Mouse (Mus musculus) adrenal gland, postnatal 4 days (tissue): ENCODE data around the gene Rnaseh1. TPM values are rescaled to one million over a fixed set of nuclear protein-coding genes. Genes with fewer than 3 reads are reported as not detected.

Experiments
- DNase-seq, 2 experiments: peaks; one replicate each; pipeline ENCODE4 v3.0.0; 2021 to 2022; ENCODE audit warnings: low spot score in 2 of 2, mixed read lengths in 2 of 2
- long read RNA-seq, 2 experiments: library from polyadenylated mRNA; stranded (forward); transcript quantifications; one replicate each; pipeline ENCODE4 v2.0.0; 2021
- total RNA-seq, 2 experiments: library from RNA; stranded (reverse); gene quantifications; 2 replicates each; pipeline ENCODE4 v1.2.3; 2021

Rnaseh1 gene
- 10 to 100 TPM; 17.4 to 19.1 TPM for total RNA-seq
- long read RNA-seq, experiment 1, transcript Rnaseh1-201 (8 exons, 1,455 nt), result major isoform, 15 of 19 reads
- long read RNA-seq, experiment 1, partial matches to known transcripts, result 0 of 19 reads
- long read RNA-seq, experiment 1, other reads (novel, unspliced or antisense), result 4 of 19 reads
- long read RNA-seq, experiment 2, transcript Rnaseh1-201 (8 exons, 1,455 nt), result major isoform, 11 of 16 reads
- long read RNA-seq, experiment 2, partial matches to known transcripts, result 2 of 16 reads
- long read RNA-seq, experiment 2, other reads (novel, unspliced or antisense), result 3 of 16 reads

DNA sequence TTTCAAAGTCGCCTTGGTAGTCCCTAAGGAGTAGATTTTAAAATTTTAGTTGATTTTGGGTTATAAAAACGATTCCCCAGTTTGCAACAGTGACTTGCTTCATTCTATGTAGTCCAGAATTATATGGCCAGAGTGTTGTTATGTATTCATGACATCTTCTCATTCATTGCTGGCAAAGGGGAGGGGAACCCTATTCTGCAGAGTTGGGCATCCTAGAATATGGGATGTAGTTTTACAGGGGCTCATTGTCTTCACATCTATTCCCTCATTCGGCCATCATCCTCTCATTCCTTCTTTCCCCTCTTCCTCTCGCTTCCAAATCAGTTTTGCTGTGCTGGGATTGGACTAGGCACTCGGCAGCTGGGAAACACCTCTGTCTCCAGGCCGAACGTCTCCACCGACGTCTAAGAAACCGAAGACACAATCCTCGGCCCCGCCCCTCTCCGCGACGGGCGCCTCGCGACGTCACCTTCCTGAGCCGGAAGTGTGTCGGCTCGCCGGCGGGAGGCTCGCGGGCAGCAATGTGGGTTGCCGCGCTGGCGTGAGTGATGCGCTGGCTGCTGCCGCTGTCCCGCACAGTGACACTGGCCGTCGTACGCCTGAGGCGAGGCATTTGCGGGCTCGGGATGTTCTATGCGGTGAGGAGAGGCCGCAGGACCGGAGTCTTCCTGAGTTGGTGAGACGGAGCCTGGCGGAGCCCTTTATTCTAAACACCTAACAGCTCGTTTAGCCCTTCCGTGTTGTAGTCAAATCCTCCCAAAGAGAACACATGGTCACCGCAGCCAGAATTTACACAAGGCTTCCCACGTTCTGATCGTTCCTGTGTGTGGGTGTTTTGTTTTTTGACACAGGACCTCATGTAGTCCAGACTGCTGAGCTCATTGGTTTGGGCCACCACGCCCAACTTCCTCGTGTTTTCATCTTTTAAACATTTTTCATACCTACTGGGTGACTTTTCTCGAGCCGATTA lies at the start of gene Rnaseh1:
Gene Rnaseh1 (plus strand): TSS at position 462 of the 970 bp plus-strand sequence.
- DNase-seq, result peak; percentile 73 to 76

GRCm38 (mm10) chr12:28602259-28602658 lies 47.1 kb upstream of the Rnaseh1 start:
- peak in 1 of 2 experiments; percentile 18 for DNase-seq

DNA sequence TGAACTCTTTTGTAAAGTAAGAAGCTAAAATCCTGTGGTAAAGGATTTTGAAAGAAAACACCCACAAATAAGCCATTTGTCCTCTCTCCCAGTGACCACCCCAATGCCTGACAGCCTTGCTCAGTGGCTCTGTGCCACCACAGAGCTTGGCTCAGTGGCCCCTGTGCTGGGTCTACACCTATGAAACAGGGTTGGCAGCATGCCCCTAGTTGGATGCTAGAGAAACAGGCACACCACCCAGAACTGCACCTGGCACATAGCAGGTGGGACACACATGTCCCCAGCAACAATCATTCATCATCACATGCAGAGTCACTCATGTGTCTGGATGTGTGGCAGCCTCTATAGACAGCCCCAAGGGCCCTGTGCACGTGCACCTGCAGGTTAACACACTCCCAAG lies 45.9 kb upstream of the Rnaseh1 start:
- no peak for DNase-seq

- no peak for DNase-seq
These were observed 41.7 kb upstream of the Rnaseh1 start for GRCm38 (mm10) chr12:28607546-28608305.

GRCm38 (mm10) chr12:28612391-28612790 lies 37.0 kb upstream of the Rnaseh1 start:
- DNase-seq, result no peak

DNA sequence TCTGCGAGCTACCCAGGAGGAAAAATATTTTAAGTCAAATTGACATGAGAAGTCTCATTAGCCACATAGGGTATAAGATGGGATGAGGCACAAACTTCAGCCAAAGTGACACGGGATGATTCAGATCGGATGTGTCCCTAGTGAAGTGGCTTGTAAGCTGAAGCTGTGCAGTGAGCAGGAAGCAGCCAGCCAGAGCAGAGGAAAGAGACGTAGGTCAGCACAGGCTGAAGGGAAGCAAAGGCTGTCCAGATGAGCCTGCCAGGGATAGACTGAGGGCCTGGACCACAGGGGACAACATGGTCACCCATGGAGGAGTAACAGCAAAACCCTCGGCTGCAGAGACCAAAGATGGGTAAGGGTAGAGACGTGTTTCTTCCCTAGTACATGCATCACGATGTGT lies 35.0 kb upstream of the Rnaseh1 start:
- no peak for DNase-seq

GRCm38 (mm10) chr12:28617297-28617696 lies 32.1 kb upstream of the Rnaseh1 start:
- no peak for DNase-seq

DNA sequence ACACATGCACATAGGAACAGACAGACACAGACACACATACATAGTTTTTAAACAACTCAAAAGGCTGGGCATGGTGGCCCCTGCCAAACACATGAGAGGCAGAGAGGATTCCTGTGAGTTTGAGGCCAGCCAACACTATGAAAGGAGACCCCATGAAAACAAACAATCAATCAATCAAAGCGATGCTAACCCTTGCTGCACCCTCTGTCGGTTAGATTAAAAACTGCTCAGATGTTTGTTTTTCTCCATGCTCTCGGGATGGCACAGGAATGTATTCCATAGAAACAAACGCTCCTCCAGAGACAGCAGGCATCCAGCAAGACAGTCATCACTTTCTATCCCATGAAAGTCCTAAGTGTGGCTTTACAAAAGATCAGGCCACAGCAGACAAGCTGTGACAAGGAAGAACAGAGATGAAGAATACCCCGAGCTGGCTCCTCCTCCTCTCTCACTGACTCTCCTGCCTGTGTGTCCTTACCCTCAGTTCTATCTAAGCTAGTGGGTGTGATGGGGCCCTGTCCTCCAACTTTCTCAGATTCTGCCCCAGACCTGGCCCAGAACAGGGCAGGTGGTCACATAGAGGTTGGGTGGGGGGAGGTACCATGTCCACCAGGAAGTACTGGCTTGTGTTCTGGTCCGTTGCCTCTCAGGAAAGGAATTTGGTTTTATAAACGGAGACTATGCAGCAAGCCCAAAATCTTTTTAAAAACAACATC lies 27.8 kb upstream of the Rnaseh1 start:
- DNase-seq, result no peak

- DNase-seq, result no peak
These were observed 27.3 kb upstream of the Rnaseh1 start for GRCm38 (mm10) chr12:28622167-28622532.

DNA sequence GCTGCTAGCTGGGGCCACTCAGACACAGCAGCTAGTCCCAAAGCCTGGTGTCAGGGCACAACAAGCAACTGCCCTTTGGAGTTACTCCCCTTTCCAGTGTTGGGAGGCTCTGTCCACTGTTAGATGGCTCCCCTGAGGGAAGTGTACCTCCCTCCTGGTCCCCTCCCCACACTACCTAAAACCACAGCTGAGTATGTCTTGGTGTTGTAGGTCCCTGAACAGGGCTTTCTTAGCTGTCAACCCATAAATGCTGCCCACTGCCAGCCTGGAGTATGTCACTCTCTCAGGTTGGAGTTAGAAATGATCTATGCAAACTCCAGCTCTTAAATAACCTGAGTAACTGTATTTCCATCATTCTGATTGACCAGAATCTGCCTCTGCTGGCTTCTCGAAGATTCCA lies 26.8 kb upstream of the Rnaseh1 start:
- no peak for DNase-seq

DNA sequence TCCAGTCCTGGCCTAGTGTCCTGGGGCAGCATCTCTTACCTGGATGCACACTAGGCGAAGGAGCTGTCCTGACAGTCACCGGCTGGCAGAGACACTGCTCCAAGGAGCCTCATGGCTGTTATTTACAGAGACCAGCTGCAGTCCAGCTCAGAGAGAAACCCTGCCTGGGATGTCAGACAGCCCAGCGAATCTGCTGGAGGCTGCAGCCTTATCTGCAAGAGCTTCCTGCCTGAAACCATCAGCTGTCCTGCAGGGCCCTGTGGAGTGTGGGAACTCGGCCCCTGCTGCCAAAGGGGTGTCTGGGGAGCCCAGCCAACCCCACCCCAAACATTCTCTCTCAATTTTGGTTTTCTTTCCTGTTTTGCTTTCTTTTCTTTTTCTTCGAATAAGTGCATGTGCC lies 26.2 kb upstream of the Rnaseh1 start, which contains the start of gene Colec11:
Gene Colec11 (minus strand): TSS at position 183 of the 400 bp plus-strand sequence.
- no peak for DNase-seq

DNA sequence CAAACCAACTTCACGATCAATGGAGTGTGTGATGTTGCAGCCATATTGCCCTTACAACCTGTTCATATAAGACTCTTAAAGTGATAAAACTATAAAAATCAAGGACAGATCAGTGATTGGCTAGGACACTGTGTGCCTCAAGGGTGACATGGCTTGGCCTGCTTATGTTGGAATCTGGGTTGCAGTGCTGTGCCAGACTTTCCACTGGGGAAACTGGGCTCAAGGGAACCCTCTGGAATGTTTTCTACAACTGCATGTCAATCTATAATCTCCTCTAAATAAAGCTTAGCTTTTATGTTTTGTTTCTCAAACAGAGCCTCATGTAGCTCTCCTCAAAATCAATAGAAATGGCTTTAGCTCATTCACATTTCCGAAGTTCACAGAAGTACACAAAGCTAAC lies 25.2 kb upstream of the Rnaseh1 start:
- no peak for DNase-seq

GRCm38 (mm10) chr12:28625407-28625806 lies 24.0 kb upstream of the Rnaseh1 start:
- DNase-seq, result no peak

DNA sequence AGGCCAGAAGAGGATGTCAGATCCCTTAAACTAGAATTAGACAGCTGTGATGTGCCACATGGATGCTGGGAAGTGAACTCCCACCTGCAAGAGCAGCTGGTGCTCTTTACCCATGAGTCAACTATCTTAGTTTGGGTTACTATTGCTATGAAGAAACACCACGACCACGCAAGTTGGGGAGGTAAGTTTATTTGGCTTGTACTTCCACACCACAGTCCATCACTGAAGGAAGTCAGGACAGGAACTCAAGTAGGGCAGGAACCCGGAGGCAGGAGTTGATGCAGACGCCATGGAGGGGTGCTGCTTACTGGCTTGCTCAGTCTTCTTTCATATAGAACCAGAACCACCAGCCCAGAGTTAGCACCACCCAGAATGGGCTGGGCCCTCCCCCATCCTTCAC lies 22.3 kb upstream of the Rnaseh1 start:
- no peak for DNase-seq

DNA sequence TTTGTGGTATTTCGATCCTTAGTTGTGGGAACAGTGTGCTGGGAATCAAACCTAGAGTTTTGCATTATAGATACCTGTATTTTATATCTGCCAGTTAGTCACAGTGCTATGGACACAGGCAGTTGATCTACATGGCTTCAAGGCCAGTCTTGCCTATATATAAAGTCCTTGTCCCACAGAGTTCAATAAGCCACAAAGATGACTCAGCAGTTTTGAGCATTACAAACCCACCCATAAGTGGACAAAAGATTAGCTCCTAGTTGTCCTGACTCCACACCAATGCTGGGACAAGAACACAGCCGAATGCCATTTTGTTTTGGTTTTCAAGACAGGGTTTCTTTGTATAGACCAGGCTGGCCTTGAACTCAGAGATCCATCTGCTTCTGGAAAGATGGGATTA lies 21.0 kb upstream of the Rnaseh1 start:
- no peak for DNase-seq

GRCm38 (mm10) chr12:28635058-28635534 lies 14.3 kb upstream of the Rnaseh1 start:
- no peak for DNase-seq

GRCm38 (mm10) chr12:28635535-28636476 lies 13.6 kb upstream of the Rnaseh1 start, which contains the start of gene Rps7:
TSS of gene Rps7 (minus strand) at chr12:28635953.
- DNase-seq, result peak; percentile 73 to 78

DNA sequence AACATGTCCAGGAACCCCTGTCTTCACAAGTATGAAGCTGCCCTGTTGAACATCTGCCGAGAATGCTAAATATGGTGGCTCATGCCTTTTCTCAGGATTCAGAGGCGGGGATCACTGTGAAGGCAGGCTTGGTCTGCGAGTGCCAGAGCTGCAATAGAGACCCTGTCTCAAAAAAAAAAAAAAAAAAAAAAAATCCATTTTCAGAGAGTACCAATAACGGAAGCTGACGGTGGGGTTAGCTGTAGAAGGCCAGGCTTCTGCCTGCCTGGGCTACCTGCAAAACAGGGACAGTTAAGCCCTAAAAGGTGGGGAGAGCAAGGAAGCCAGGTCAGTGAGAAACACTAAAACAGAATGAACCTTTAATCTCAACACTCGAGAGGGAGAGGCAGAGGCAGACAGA lies 12.9 kb upstream of the Rnaseh1 start:
- no peak for DNase-seq

- DNase-seq, result no peak
These were observed 10.6 kb upstream of the Rnaseh1 start for GRCm38 (mm10) chr12:28638778-28639177.
